Mouse (Mus musculus) cerebellum, adult 2 months (tissue): ENCODE results near the gene Sdhaf4.

Experiments
- CTCF ChIP-seq: fragments of 200-500 bp; IDR thresholded peaks from 2 replicates; pipeline ENCODE4 v1.5.1; 2011; ENCODE audit warnings: low read depth, mild to moderate bottlenecking, control low read depth, low read length, moderate library complexity, borderline replicate concordance; ENCODE audit not compliant: insufficient read depth
- POLR2A ChIP-seq: fragments of 200-500 bp; IDR thresholded peaks from 2 replicates; pipeline ENCODE4 v1.6.1; 2011; ENCODE audit warnings: low read length, control low read depth, borderline replicate concordance; ENCODE audit not compliant: insufficient read depth

- no peak for TF ChIP-seq CTCF
- no peak for TF ChIP-seq POLR2A
Measured at GRCm38 (mm10) chr1:23959415-23959732, 46.1 kb downstream of the Sdhaf4 start.
